Mouse (Mus musculus): ENCODE data around the gene Peli2. TPM values are rescaled to one million over a fixed set of nuclear protein-coding genes. Genes with fewer than 3 reads are reported as not detected.

The Peli2 gene
- polyA plus RNA-seq, 1 experiment from 2014 or later: 5.9 TPM

DNA sequence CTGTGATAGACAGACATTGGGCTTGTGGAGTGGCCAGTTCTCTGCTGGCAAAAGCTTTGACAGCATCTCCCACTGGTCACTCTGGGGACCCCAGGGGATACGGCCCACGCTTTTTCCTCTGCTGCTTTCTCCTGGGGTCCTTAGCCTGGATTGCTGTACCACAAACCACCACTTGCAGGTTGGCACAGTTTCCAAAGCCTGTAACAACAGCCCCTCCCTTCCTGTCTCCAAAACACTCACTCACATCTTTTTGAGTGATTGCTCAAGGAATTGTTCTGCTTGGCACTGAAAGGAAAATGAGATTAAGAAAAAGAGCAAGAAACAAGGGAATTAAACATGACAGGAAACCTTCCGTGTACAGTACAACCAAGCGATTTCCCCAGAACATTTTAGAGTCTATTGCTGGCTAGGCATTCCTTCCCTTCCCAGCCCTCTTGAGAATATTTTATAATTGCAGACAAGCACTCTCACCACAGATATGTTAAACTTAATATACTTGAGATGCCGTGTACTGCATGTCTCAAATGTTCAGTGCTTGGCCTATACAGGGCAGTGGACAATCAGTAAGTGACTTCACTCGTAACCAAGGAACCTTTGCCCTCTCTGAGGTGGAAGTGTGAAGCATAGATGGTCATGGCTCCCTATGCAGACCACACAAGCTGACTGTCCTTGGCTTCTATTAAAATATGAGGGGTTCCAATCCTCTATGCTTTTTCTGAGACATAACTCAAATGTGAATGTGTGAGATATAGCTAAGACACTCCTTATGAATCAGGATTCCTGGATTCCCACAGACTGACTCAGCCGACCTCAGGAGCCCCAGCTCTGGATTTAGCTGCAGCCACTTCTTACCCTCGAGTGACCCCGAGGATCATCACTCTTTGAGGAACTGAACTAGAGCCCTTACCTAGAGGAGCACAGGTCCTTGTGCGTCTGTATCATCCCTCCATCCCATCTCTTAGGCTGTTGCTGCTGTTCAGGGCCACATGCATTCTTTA is 169.3 kb downstream of the Peli2 start:
- H3K27me3 ChIP-seq (ENCODE audit: control insufficient read depth, insufficient read depth, low read length): no peaks in the 10 kb centered on the region
- no peak for ATAC-seq (ENCODE audit: low FRiP score, low TSS enrichment)
- 62% methylated on average over 10 of the region's 10 CpGs for WGBS
- H3K36me3 ChIP-seq (ENCODE audit: control insufficient read depth, insufficient read depth, low read length): no peaks in the 10 kb centered on the region
- TF ChIP-seq CTCF (IDR thresholded peaks at IDR 0.05; ENCODE audit: low read depth) (peak; percentile 25; the same call in 1 of the 2 replicates), EP300 (optimal IDR thresholded peaks at IDR 0.05) (no peak)
- H3K9me3 ChIP-seq (ENCODE audit: control insufficient read depth, low read length): no peaks in the 10 kb centered on the region
- H3K4me2 ChIP-seq (replicated peaks; ENCODE audit: low read depth): no peak overlapping the region
- no peak overlapping the region for H3K9ac ChIP-seq (ENCODE audit: low read length)
- no peaks in the 10 kb centered on the region for H3K4me1 ChIP-seq (replicated peaks; ENCODE audit: control insufficient read depth, insufficient read depth)
- no peak for DNase-seq (ENCODE audit: low spot score)
- H3K27ac ChIP-seq (replicated peaks): no peak overlapping the region
- H3K4me3 ChIP-seq (ENCODE audit: low read depth, low read length): no peak overlapping the region

DNA sequence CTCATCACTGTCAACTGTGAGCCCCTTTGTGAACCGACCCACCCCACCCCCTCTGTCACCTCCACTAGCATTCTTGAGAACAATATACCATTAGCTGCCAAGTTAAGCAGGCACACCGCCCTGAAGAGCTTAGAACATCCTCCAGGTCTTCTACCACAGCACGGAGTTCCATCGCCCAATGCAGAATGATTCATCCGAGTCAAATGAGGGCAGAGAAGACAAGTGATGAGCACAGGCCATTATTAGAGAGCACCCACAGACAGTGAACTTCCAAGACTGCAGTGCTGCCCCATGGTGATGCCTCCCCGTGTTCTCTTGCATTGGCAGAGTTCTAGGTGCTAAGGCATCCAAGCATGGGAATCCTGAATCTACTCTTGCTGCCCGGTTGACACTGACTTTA is 172.9 kb downstream of the Peli2 start:
- ATAC-seq (ENCODE audit: low FRiP score, low TSS enrichment): no peak
- 87% methylated on average over 7 of the region's 7 CpGs for WGBS

DNA sequence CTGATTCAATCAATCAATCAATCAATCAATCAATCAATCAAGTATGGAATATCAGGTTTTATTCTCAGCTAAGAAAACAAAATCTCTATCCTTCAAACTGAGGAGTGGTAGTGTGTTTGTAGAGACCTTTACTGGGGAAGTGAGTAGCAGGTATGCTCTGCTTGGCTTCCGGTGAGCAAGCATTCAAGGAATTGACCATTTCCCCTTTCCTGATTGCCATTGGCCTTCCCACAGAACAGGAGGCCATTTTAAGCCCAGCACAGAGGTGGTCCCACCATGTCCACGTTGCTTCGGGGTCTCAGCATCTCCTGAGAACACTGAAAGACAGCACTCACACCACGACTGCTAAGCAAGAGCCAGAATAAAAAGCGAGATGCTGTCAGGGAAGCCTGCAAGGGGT is 174.8 kb downstream of the Peli2 start:
- no peak for DNase-seq (ENCODE audit: low spot score)
- Histone ChIP-seq H3K36me3 (ENCODE audit: control insufficient read depth, insufficient read depth, low read length) (no peaks in the 10 kb centered on the region), H3K27me3 (ENCODE audit: control insufficient read depth, insufficient read depth, low read length) (no peaks in the 10 kb centered on the region), H3K4me2 (replicated peaks; ENCODE audit: low read depth) (peak overlapping the region; percentile 25; the same call in 1 of the 2 replicates), H3K27ac (replicated peaks) (no peak overlapping the region), H3K9me3 (ENCODE audit: control insufficient read depth, low read length) (no peaks in the 10 kb centered on the region), H3K4me1 (replicated peaks; ENCODE audit: control insufficient read depth, insufficient read depth) (peaks cover 4% of the 10 kb centered on the region), H3K4me3 (ENCODE audit: low read depth, low read length) (no peak overlapping the region), H3K9ac (ENCODE audit: low read length) (peak overlapping the region; percentile 35; the same call in 1 of the 2 replicates)
- WGBS: 19% methylated on average over 5 of the region's 5 CpGs
- no peak for ATAC-seq (ENCODE audit: low FRiP score, low TSS enrichment)
- no peak for TF ChIP-seq EP300 (optimal IDR thresholded peaks at IDR 0.05)
- no peak for TF ChIP-seq CTCF (IDR thresholded peaks at IDR 0.05; ENCODE audit: low read depth)

More for the DNA sequence above, 172.9 kb downstream of the Peli2 start:
- Histone ChIP-seq H3K9me3 (ENCODE audit: control insufficient read depth, low read length) (no peaks in the 10 kb centered on the region), H3K27me3 (ENCODE audit: control insufficient read depth, insufficient read depth, low read length) (no peaks in the 10 kb centered on the region), H3K4me2 (replicated peaks; ENCODE audit: low read depth) (no peak overlapping the region), H3K4me1 (replicated peaks; ENCODE audit: control insufficient read depth, insufficient read depth) (peaks cover 4% of the 10 kb centered on the region), H3K4me3 (ENCODE audit: low read depth, low read length) (no peak overlapping the region), H3K36me3 (ENCODE audit: control insufficient read depth, insufficient read depth, low read length) (no peaks in the 10 kb centered on the region), H3K9ac (ENCODE audit: low read length) (no peak overlapping the region), H3K27ac (replicated peaks) (no peak overlapping the region)
- no peak for DNase-seq (ENCODE audit: low spot score)
- TF ChIP-seq CTCF (IDR thresholded peaks at IDR 0.05; ENCODE audit: low read depth): no peak
- TF ChIP-seq EP300 (optimal IDR thresholded peaks at IDR 0.05): no peak

DNA sequence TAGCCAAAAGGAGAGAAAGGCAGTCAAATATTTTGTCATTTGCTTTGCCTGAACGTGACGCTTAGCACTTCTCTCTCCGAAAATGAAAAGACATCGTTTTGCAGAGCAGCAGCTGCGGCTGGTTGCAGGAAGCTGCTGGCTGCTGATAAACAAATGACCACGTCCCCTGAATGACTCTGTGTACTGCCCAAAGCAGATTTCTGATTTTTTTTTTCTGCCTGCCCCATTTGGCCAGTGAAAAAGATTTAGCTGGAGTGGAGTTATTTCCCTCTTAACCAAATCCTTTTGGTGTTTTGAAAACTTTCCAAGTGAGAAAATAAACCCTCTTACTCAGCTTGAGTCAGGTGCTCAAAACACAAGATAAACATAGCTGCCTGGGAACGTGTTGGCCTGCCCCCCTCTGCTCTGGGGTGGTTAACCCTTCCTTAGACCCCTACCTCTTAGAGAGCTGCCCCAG is 175.2 kb downstream of the Peli2 start:
- WGBS: 1% methylated on average over 7 of the region's 7 CpGs
- Histone ChIP-seq H3K9ac (ENCODE audit: low read length) (peak overlapping the region; percentile 35; the same call in 1 of the 2 replicates), H3K4me1 (replicated peaks; ENCODE audit: control insufficient read depth, insufficient read depth) (peaks cover 4% of the 10 kb centered on the region), H3K9me3 (ENCODE audit: control insufficient read depth, low read length) (no peaks in the 10 kb centered on the region), H3K27ac (replicated peaks) (no peak overlapping the region), H3K27me3 (ENCODE audit: control insufficient read depth, insufficient read depth, low read length) (no peaks in the 10 kb centered on the region), H3K36me3 (ENCODE audit: control insufficient read depth, insufficient read depth, low read length) (no peaks in the 10 kb centered on the region), H3K4me2 (replicated peaks; ENCODE audit: low read depth) (peak overlapping the region; percentile 25; the same call in 1 of the 2 replicates), H3K4me3 (ENCODE audit: low read depth, low read length) (no peak overlapping the region)
- ATAC-seq (ENCODE audit: low FRiP score, low TSS enrichment): 0 out of 2 replicates have a peak, but pooled peaks have one; percentile 26
- TF ChIP-seq EP300 (optimal IDR thresholded peaks at IDR 0.05) (no peak), CTCF (IDR thresholded peaks at IDR 0.05; ENCODE audit: low read depth) (no peak)
- no peak for DNase-seq (ENCODE audit: low spot score)

DNA sequence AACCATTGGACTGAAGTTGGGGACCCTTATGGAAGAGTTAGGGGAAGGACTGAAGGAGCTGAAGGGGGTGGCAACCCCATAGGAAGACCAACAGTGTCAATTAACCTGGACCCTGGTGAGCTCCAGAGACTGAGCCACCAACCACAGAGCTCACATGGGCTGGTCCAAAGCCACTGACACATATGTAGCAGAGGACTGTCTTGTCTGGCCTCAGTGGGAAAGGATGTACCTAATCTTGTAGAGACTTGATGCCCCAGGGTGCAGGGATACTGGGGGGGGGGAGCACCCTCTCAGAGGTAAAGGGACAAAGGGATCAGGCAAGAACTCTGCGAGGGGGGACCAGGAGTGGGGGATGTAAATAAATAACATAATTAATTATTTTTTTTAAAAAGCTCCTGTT is 176.2 kb downstream of the Peli2 start:
- ATAC-seq (ENCODE audit: low FRiP score, low TSS enrichment) (no peak), DNase-seq (ENCODE audit: low spot score) (no peak)
- no peak for TF ChIP-seq EP300 (optimal IDR thresholded peaks at IDR 0.05)
- no peak for TF ChIP-seq CTCF (IDR thresholded peaks at IDR 0.05; ENCODE audit: low read depth)
- no peak overlapping the region for H3K9ac ChIP-seq (ENCODE audit: low read length)
- 75% methylated on average over 1 of the region's 1 CpGs for WGBS
- no peaks in the 10 kb centered on the region for H3K9me3 ChIP-seq (ENCODE audit: control insufficient read depth, low read length)
- no peak overlapping the region for H3K4me3 ChIP-seq (ENCODE audit: low read depth, low read length)
- H3K4me2 ChIP-seq (replicated peaks; ENCODE audit: low read depth): no peak overlapping the region
- H3K27me3 ChIP-seq (ENCODE audit: control insufficient read depth, insufficient read depth, low read length): no peaks in the 10 kb centered on the region
- H3K36me3 ChIP-seq (ENCODE audit: control insufficient read depth, insufficient read depth, low read length): no peaks in the 10 kb centered on the region
- H3K4me1 ChIP-seq (replicated peaks; ENCODE audit: control insufficient read depth, insufficient read depth): peaks cover 4% of the 10 kb centered on the region
- no peak overlapping the region for H3K27ac ChIP-seq (replicated peaks)

Measured in stomach, postnatal 0 days (tissue).